Mouse (Mus musculus): ENCODE measurements around the gene Tecpr2.

Tecpr2 gene

DNA sequence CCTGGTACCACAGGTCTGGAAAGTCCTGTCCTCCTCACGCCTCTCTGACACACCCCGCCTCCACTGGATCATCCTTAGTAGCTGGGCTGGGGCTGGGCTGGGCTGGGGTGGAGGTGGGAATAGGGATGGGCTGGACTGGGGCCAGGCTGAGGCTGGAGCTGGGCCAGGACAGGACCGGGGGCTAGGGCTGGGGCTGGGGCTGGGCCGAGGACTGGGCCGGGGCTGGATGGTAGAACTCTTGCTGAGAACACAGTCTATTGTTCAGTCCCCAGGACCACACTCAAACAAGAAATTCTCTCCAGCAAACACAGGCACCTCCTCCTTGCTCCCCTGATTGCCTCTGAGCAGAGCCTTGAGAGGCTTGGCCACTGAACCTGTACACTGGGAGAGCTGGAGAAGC lies 117.3 kb downstream of the Tecpr2 start:
- DNase-seq (ENCODE audit: low read depth, low spot score), result no peak

- DNase-seq (ENCODE audit: low read depth, low spot score), result peak; percentile 86
These were observed 118.4 kb downstream of the Tecpr2 start for GRCm38 (mm10) chr12:111007134-111008103.

DNA sequence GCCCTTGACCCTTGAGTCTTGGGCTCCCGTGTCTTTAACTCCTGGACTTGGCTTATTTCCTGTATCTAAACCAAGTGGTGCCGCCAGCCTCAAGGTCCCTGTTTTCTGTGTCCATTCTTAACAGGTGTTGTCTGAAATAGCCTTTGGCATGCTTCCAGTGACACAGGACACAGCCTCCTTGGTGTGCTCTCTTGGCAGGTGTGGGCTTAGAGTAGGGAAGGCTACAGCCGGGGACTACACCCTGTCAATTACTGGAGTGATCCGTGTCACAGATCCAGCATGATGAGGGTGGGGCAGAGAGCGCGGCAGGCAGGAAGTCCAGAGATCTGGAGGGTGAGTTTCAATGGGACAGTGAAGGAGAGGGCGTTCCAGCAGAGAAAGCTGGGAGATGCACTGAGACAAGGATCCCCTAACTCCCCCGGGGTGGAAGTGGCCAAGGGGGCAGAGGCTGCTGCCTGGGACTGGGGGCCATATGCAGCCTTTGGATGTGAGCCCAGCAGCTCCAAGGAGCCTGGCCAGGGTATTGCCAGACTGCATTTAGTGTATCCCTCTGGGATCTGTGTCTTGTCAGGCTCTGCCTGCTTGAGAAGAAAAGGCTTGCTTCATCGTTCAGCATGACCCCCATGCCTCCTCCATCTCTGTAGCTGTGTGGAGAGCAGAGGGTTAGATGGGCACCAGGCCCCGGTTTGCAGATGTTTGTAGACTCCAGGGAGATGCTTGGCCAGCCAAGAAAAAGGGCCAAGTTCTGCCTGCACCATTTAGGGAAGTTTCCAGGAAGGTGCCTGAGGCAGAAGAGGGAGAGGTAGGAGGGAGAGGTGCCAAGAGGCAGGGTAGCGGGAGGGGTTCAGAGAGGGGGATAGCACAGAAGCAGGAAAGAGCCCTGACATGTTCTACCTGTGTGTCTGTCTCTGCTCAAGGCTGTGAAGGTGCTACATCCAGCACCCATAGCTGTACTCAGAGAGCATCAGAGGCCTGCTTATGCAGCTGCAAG lies 119.7 kb downstream of the Tecpr2 start:
- peak; percentile 62 for DNase-seq (ENCODE audit: low read depth, low spot score)

DNA sequence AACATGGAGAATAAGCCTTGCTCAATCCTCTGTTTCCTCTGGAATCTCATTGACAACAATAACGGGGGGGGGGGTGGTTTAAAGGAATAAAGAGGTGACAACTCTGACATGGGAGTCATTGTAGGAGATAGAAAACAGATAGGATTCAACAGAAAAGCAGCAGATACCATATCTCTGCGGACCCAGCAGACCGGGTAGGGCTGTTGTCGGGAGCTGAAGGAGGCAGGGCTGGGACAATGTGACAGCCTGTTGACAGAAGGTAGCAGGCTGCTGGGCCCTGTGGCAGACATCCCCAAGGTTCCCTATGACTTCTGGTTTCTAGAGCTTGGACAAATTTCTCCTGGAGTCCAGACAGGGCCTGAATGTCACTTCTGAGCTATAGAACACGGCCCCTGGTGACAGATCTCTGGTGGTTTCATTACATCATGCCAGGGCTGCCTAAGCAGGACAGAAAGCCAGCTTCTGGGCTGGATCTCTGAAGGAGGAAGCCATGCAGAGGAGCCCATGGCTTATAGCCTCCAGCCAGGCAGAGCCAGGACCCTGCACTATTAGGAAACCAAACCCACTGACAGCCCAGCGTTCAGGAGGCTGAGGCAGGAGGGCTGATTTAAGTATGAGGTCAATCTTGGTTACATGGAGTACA lies 120.7 kb downstream of the Tecpr2 start:
- DNase-seq (ENCODE audit: low read depth, low spot score), result no peak

DNA sequence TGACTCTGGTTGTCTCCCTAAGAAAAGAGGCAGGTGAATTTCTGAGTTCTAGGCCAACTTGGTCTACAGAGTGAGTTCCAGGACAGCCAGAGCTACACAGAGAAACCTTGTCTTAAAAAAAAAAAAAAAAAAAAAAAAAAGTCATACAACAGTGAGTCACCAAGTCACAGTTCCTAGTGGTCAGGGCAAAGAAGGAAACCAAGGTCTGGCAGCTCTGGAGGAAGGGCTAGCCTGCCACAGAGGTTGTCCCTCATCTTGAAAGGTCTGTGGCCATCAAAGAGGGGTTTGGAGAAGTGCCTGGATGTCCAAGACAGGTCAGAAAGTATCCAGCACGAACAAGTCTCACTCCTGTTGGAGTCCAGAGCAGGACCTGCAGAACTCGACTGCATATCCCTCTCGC lies 127.7 kb downstream of the Tecpr2 start:
- no peak for DNase-seq (ENCODE audit: low read depth, low spot score)

DNA sequence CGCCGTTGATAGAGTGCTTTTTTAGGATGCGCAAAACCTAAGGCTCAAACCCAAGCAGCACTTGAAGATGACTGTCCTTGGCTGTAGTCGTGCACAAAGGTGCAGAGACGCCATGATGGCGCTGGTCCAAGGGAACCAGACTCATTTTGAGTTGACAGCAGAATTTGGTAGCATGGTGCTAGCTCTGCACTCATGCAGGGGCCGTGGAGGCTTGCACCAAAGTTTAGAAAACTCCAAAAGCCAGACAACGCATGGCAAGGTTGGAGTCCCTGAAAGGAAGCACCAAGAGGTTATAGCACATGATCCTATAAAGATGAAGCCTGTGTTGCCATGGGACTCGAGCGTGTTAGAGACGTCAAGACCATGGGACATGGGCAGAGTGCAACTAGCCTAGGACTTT lies 129.0 kb downstream of the Tecpr2 start:
- no peak for DNase-seq (ENCODE audit: low read depth, low spot score)

GRCm38 (mm10) chr12:111019086-111019485 lies 130.0 kb downstream of the Tecpr2 start:
- no peak for DNase-seq (ENCODE audit: low read depth, low spot score)

GRCm38 (mm10) chr12:111021138-111021537 lies 132.1 kb downstream of the Tecpr2 start:
- no peak for DNase-seq (ENCODE audit: low read depth, low spot score)

DNA sequence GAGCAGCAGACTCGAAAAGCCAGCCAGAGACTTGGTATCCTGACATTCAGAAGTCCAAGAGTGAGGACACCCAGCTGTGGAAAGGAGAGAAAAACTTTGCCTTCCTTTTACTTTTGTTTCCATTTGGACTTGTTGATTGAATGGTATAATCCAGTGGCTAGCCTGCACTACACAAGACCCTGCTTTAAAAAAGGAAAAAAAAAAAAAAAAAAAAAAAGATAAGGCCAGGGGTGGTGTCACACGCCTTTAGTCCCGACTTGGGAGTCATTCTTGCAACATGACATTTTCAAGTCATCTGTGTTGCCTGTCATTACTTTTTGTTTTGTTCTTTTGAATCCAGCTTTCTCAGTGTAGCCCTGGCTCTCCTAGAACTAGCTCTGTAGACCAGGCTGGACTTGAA lies 132.5 kb downstream of the Tecpr2 start:
- DNase-seq (ENCODE audit: low read depth, low spot score), result no peak
